Mouse (Mus musculus) liver, embryonic 13.5 days (tissue): ENCODE measurements at regions not wholly inside any gene's neighbourhood (a gene's known extent, or its start where the extent isn't known, plus 50 kb on each side); places are given as distances from the start of the nearest gene placed in this dataset.

ENCODE experiments used
- ATAC-seq: fragments of 200-750 bp; cut with Nextera tagmentation; 2 replicates; pipeline ENCODE4 v1.8.0; 2017; ENCODE audit warnings: low read depth, mild to moderate bottlenecking, moderate number of reproducible peaks, moderate library complexity
- DNase-seq: peaks from one replicate; pipeline ENCODE4 v3.0.0; 2022
- H3K27ac ChIP-seq: fragments of 300-500 bp; sonication (generic); 2 replicates; pipeline ENCODE4 v1.5.1; 2015; ENCODE audit warnings: moderate library complexity, mild to moderate bottlenecking, inconsistent platforms
- H3K27me3 ChIP-seq: fragments of 300-500 bp; sonication (generic); 2 replicates; pipeline ENCODE4 v1.6.1; 2015; ENCODE audit warnings: mild to moderate bottlenecking, inconsistent platforms
- H3K36me3 ChIP-seq: fragments of 300-500 bp; sonication (generic); 2 replicates; pipeline ENCODE4 v1.6.1; 2015; ENCODE audit warnings: mild to moderate bottlenecking, inconsistent platforms
- H3K4me1 ChIP-seq: fragments of 300-500 bp; sonication (generic); replicated peaks from 2 replicates; pipeline ENCODE4 v1.6.1; 2015; ENCODE audit warnings: inconsistent platforms
- H3K4me2 ChIP-seq: fragments of 300-500 bp; sonication (generic); 2 replicates; pipeline ENCODE4 v1.6.1; 2015; ENCODE audit warnings: inconsistent platforms, mild to moderate bottlenecking, moderate library complexity
- H3K4me3 ChIP-seq: fragments of 300-500 bp; sonication (generic); replicated peaks from 2 replicates; pipeline ENCODE4 v1.5.1; 2015; ENCODE audit warnings: mild to moderate bottlenecking, inconsistent platforms
- H3K9ac ChIP-seq: fragments of 300-500 bp; sonication (generic); 2 replicates; pipeline ENCODE4 v1.6.1; 2015; ENCODE audit warnings: mild to moderate bottlenecking, inconsistent platforms
- H3K9me3 ChIP-seq: fragments of 300-500 bp; sonication (generic); replicated peaks from 2 replicates; pipeline ENCODE4 v1.6.1; 2016; ENCODE audit warnings: inconsistent platforms
- WGBS: fragments of 180-500 bp; shearing (Covaris S2); methylation state at CpG from one replicate; pipeline ENCODE4 v1.1.7; 2015; ENCODE audit not compliant: insufficient replicate concordance; 5-methylcytosine and 5-hydroxymethylcytosine counted together

GRCm38 (mm10) chr19:15617233-15617915 is 329.8 kb downstream of the Psat1 start:
- no peaks in the 10 kb centered on the region for H3K4me1 ChIP-seq
- H3K27ac ChIP-seq: no peak overlapping the region
- WGBS: 11% methylated on average over 6 of the region's 6 CpGs
- no peak overlapping the region for H3K4me3 ChIP-seq
- no peaks in the 10 kb centered on the region for H3K9me3 ChIP-seq
- no peaks in the 10 kb centered on the region for H3K27me3 ChIP-seq
- DNase-seq (no peak), ATAC-seq (no peak)
- H3K9ac ChIP-seq: no peak overlapping the region
- H3K36me3 ChIP-seq: no peaks in the 10 kb centered on the region
- no peak overlapping the region for H3K4me2 ChIP-seq

- 61% methylated on average over 19 of the region's 19 CpGs for WGBS
- Histone ChIP-seq H3K27me3 (no peaks in the 10 kb centered on the region), H3K4me2 (no peak overlapping the region), H3K9ac (no peak overlapping the region), H3K4me1 (no peaks in the 10 kb centered on the region), H3K36me3 (no peaks in the 10 kb centered on the region), H3K27ac (no peak overlapping the region), H3K4me3 (no peak overlapping the region), H3K9me3 (no peaks in the 10 kb centered on the region)
- ATAC-seq: no peak
- no peak for DNase-seq
Observed at GRCm38 (mm10) chr19:15614648-15615561, 332.2 kb downstream of the Psat1 start.

- ATAC-seq (no peak), DNase-seq (no peak)
- Histone ChIP-seq H3K4me1 (no peaks in the 10 kb centered on the region), H3K4me2 (no peak overlapping the region), H3K4me3 (no peak overlapping the region), H3K9ac (no peak overlapping the region), H3K9me3 (no peaks in the 10 kb centered on the region), H3K27ac (no peak overlapping the region), H3K36me3 (no peaks in the 10 kb centered on the region), H3K27me3 (no peaks in the 10 kb centered on the region)
- 66% methylated on average over 13 of the region's 13 CpGs for WGBS
Observed at GRCm38 (mm10) chr19:15611137-15611758, 335.9 kb downstream of the Psat1 start.

GRCm38 (mm10) chr19:15606440-15606839 is 340.7 kb downstream of the Psat1 start:
- Histone ChIP-seq H3K27me3 (no peaks in the 10 kb centered on the region), H3K36me3 (no peaks in the 10 kb centered on the region), H3K9me3 (no peaks in the 10 kb centered on the region), H3K4me1 (no peaks in the 10 kb centered on the region), H3K9ac (no peak overlapping the region), H3K27ac (no peak overlapping the region), H3K4me3 (no peak overlapping the region), H3K4me2 (no peak overlapping the region)
- no peak for ATAC-seq
- no peak for DNase-seq
- WGBS: 73% methylated on average over 4 of the region's 4 CpGs

GRCm38 (mm10) chr19:15592821-15593220 is 354.3 kb downstream of the Psat1 start:
- no peak for DNase-seq
- Histone ChIP-seq H3K36me3 (no peaks in the 10 kb centered on the region), H3K9ac (no peak overlapping the region), H3K4me2 (no peak overlapping the region), H3K27ac (no peak overlapping the region), H3K4me1 (no peaks in the 10 kb centered on the region), H3K9me3 (no peaks in the 10 kb centered on the region), H3K27me3 (no peaks in the 10 kb centered on the region), H3K4me3 (no peak overlapping the region)
- no peak for ATAC-seq
- 46% methylated on average over 2 of the region's 2 CpGs for WGBS

GRCm38 (mm10) chr19:15583782-15584693 is 363.1 kb downstream of the Psat1 start:
- Histone ChIP-seq H3K4me2 (no peak overlapping the region), H3K9ac (no peak overlapping the region), H3K27ac (no peak overlapping the region), H3K4me1 (peaks cover 3% of the 10 kb centered on the region; the same call in 1 of the 2 replicates), H3K4me3 (no peak overlapping the region), H3K36me3 (no peaks in the 10 kb centered on the region), H3K27me3 (no peaks in the 10 kb centered on the region), H3K9me3 (no peaks in the 10 kb centered on the region)
- ATAC-seq (no peak), DNase-seq (no peak)
- WGBS: 70% methylated on average over 15 of the region's 15 CpGs

- Histone ChIP-seq H3K9ac (no peak overlapping the region), H3K4me3 (no peak overlapping the region), H3K36me3 (no peaks in the 10 kb centered on the region), H3K4me2 (no peak overlapping the region), H3K27me3 (no peaks in the 10 kb centered on the region), H3K9me3 (no peaks in the 10 kb centered on the region), H3K27ac (no peak overlapping the region), H3K4me1 (peaks cover 3% of the 10 kb centered on the region; the same call in 1 of the 2 replicates)
- WGBS: 66% methylated on average over 8 of the region's 8 CpGs
- ATAC-seq (no peak), DNase-seq (no peak)
Observed at GRCm38 (mm10) chr19:15583106-15583781, 363.9 kb downstream of the Psat1 start.

GRCm38 (mm10) chr19:15571204-15571603 is 375.9 kb downstream of the Psat1 start:
- no peak overlapping the region for H3K4me2 ChIP-seq
- no peaks in the 10 kb centered on the region for H3K27me3 ChIP-seq
- DNase-seq: no peak
- ATAC-seq: no peak
- H3K9ac ChIP-seq: no peak overlapping the region
- no peaks in the 10 kb centered on the region for H3K9me3 ChIP-seq
- no peaks in the 10 kb centered on the region for H3K36me3 ChIP-seq
- no peak overlapping the region for H3K4me3 ChIP-seq
- 63% methylated on average over 9 of the region's 9 CpGs for WGBS
- no peak overlapping the region for H3K27ac ChIP-seq
- no peaks in the 10 kb centered on the region for H3K4me1 ChIP-seq

GRCm38 (mm10) chr19:15561511-15561910 is 385.6 kb downstream of the Psat1 start:
- DNase-seq: no peak
- 67% methylated on average over 5 of the region's 5 CpGs for WGBS

GRCm38 (mm10) chr19:15553953-15554352 is 393.2 kb downstream of the Psat1 start:
- Histone ChIP-seq H3K36me3 (no peaks in the 10 kb centered on the region), H3K27me3 (no peaks in the 10 kb centered on the region), H3K4me1 (no peaks in the 10 kb centered on the region), H3K9ac (no peak overlapping the region), H3K27ac (no peak overlapping the region), H3K9me3 (no peaks in the 10 kb centered on the region), H3K4me3 (no peak overlapping the region), H3K4me2 (no peak overlapping the region)
- no peak for DNase-seq
- ATAC-seq: no peak
- 64% methylated on average over 8 of the region's 8 CpGs for WGBS

More at GRCm38 (mm10) chr19:15561511-15561910, 385.6 kb downstream of the Psat1 start:
- ATAC-seq: no peak
- Histone ChIP-seq H3K36me3 (no peaks in the 10 kb centered on the region), H3K9ac (no peak overlapping the region), H3K9me3 (no peaks in the 10 kb centered on the region), H3K4me1 (no peaks in the 10 kb centered on the region), H3K27me3 (no peaks in the 10 kb centered on the region), H3K27ac (no peak overlapping the region), H3K4me2 (no peak overlapping the region), H3K4me3 (no peak overlapping the region)
